Mouse (Mus musculus): ENCODE results near the gene Zcwpw1.

DNA sequence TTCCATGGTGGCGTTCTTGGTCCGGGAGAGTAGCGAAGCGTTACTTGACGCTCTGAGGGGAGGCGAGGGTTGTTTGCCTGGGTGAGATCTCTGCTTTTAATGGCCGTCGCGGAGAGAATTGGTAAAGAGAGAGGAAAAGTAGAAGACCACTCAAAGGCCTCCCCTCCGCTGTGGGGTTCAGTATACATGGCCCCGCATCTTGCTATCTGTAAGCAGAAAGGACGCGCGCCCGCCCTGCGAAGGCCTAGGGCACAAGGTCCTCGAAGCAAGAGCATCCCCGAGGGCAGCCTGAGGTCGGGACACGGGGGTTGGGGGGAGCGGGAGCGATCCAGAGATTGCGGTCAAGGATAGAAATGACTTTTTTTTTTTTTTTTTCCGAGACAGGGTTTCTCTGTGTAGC lies 573 bp downstream of the Zcwpw1 start:
- TF ChIP-seq CTCF (IDR thresholded peaks at IDR 0.05; ENCODE audit: low read depth) (no peak), EP300 (IDR thresholded peaks at IDR 0.05; ENCODE audit: low read depth) (no peak)
